In genomic region chr16:97758288-97758687, GRCm38 (mm10) we compare ENCODE assay signal across 16 mouse cellular contexts. TPM values are rescaled to one million over a fixed set of nuclear protein-coding genes. Genes with fewer than 3 reads are reported as not detected.
A peak's percentile ranks its signal among the peaks of the same experiment; 100 is the strongest.
DNase-seq lines count a peak whose midpoint lies in the region; ATAC-seq and TF ChIP-seq lines count a peak whose summit lies in the region.
"Had no signal": no experiment of that assay in that cellular context is flagged by ENCODE, and none has a peak within 500 bp of the region (broad histone marks: within the 10 kb centered on the region; RNA-seq: fewer than 3 reads in every experiment).

No protein-coding gene starts in this region.

- peaks cover 12% of the 10 kb centered on the region for H3K27me3 ChIP-seq in liver, postnatal 0 days (ENCODE audit: insufficient read depth, low read length)

- no peak overlapping the region for H3K4me2 ChIP-seq in liver, postnatal 0 days (ENCODE audit: low read depth, low read length)
- H3K4me2 ChIP-seq: forebrain, embryonic 12.5 days; limb, embryonic 15.5 days; neural tube, embryonic 13.5 days had no signal

- no peak overlapping the region for H3K4me3 ChIP-seq in liver, postnatal 0 days (ENCODE audit: low read depth, low read length)
- H3K4me3 ChIP-seq: forebrain, embryonic 12.5 days; heart, embryonic 10.5 days; layer of hippocampus, adult 2 months; limb, embryonic 15.5 days; neural tube, embryonic 13.5 days had no signal

- peak; percentile 30; the same call in 1 of the 2 replicates for TF ChIP-seq EP300 in liver, postnatal 0 days (IDR thresholded peaks at IDR 0.05; ENCODE audit: low read depth)

- H3K9ac ChIP-seq in liver, postnatal 0 days (replicated peaks) = no peak overlapping the region
- H3K9ac ChIP-seq: forebrain, embryonic 12.5 days; limb, embryonic 15.5 days; neural tube, embryonic 13.5 days had no signal

- 58% methylated on average over 2 of the region's 2 CpGs for WGBS in liver, postnatal 0 days (ENCODE audit: insufficient replicate concordance)

- peak; percentile 74 for ATAC-seq in liver, postnatal 0 days
- ATAC-seq: hindbrain, embryonic 16.5 days had no signal

- peaks cover 12% of the 10 kb centered on the region for H3K4me1 ChIP-seq in liver, postnatal 0 days (ENCODE audit: insufficient read depth)

- TF ChIP-seq CTCF in liver, postnatal 0 days (IDR thresholded peaks at IDR 0.05; ENCODE audit: low read depth) = no peak

- H3K9me3 ChIP-seq in liver, postnatal 0 days (ENCODE audit: low read length) = no peaks in the 10 kb centered on the region
- H3K9me3 ChIP-seq: forebrain, embryonic 12.5 days; heart, embryonic 10.5 days; limb, embryonic 15.5 days; neural tube, embryonic 13.5 days had no signal

- DNase-seq in kidney, adult 11 months = peak; percentile 90
- no peak for DNase-seq in kidney, postnatal 4 days
- peak; percentile 34 for DNase-seq in 3T3-L1 (ENCODE audit: low read depth, low spot score)
- peak; percentile 64 for DNase-seq in kidney, postnatal 14 days
- DNase-seq in liver, postnatal 0 days = peak; percentile 37
- DNase-seq in thymus, postnatal 36 days = no peak
- DNase-seq in thymus, postnatal 25 days = no peak
- DNase-seq: cerebellum, adult 8-10 months; gastrocnemius, postnatal 36 days had no signal

- no peaks in the 10 kb centered on the region for H3K36me3 ChIP-seq in liver, postnatal 0 days (replicated peaks; ENCODE audit: insufficient read depth, low read length)
- H3K36me3 ChIP-seq: forebrain, embryonic 12.5 days; heart, embryonic 10.5 days; limb, embryonic 15.5 days; neural tube, embryonic 13.5 days had no signal

- no peak overlapping the region for H3K27ac ChIP-seq in liver, postnatal 0 days (ENCODE audit: low read depth)
- H3K27ac ChIP-seq: forebrain, embryonic 12.5 days; heart, embryonic 10.5 days; layer of hippocampus, adult 2 months; limb, embryonic 15.5 days; neural tube, embryonic 13.5 days had no signal

RNA-seq across cellular contexts. Expression of gene Ripk4, which starts 5.3 kb away (rescaled TPM):
- polyA plus RNA-seq in liver, postnatal 0 days (2015; fragmentation: Nextera tagmentation; extraction: Ambion mirVana) = 2.2 and 2.4 TPM in 2 replicates
- polyA plus RNA-seq: C2C12 had no signal

Comparison
In these comparisons a context has a peak if more than half of its experiments do, and no peak if none do; other contexts are left out.
1. DNase-seq: peak in kidney, adult 11 months (single experiment), 3T3-L1 (single experiment), kidney, postnatal 14 days (single experiment) and liver, postnatal 0 days (single experiment); none in kidney, postnatal 4 days (0 of 2), thymus, postnatal 36 days (0 of 2) and thymus, postnatal 25 days (single experiment).